Mouse (Mus musculus) forebrain, postnatal 0 days (tissue): Measurements from ENCODE around the gene Gemin4. TPM values are rescaled to one million over a fixed set of nuclear protein-coding genes. Genes with fewer than 3 reads are reported as not detected.
"Not testable (repeated sequence)": the region's sequence is repeated elsewhere in the genome, so short reads cannot be mapped to it uniquely, and the experiment has no call there.

Source experiments
- ATAC-seq: fragments of 200-750 bp; cut with Nextera tagmentation; 2 replicates; pipeline ENCODE4 v1.8.0; 2017; ENCODE audit warnings: mild to moderate bottlenecking, moderate library complexity
- DNase-seq: peaks from one replicate; pipeline ENCODE4 v3.0.0-alpha.2; 2015
- H3K27ac ChIP-seq: fragments of 300-500 bp; sonication (generic); 2 replicates; pipeline ENCODE4 v1.5.1; 2014; ENCODE audit warnings: low read depth, mild to moderate bottlenecking, antibody characterized with exemption, low read length, moderate library complexity, mixed read lengths
- H3K27me3 ChIP-seq: fragments of 300-500 bp; sonication (generic); 2 replicates; pipeline ENCODE4 v1.6.1; 2014; ENCODE audit warnings: mild to moderate bottlenecking, low read length, mixed read lengths; ENCODE audit not compliant: insufficient read depth
- H3K36me3 ChIP-seq: fragments of 300-500 bp; sonication (generic); 2 replicates; pipeline ENCODE4 v1.6.1; 2014; ENCODE audit warnings: mild to moderate bottlenecking, moderate library complexity; ENCODE audit not compliant: insufficient read depth
- H3K4me1 ChIP-seq: fragments of 300-500 bp; sonication (generic); 2 replicates; pipeline ENCODE4 v1.6.1; 2014; ENCODE audit warnings: antibody characterized with exemption; ENCODE audit not compliant: insufficient read depth
- H3K4me2 ChIP-seq: fragments of 300-500 bp; sonication (generic); 2 replicates; pipeline ENCODE4 v1.6.1; 2014; ENCODE audit warnings: low read depth, mild to moderate bottlenecking, moderate library complexity
- H3K4me3 ChIP-seq: fragments of 300-500 bp; sonication (generic); 2 replicates; pipeline ENCODE4 v1.5.1; 2014; ENCODE audit warnings: low read depth, low read length, mixed read lengths
- H3K9ac ChIP-seq: fragments of 300-500 bp; sonication (generic); 2 replicates; pipeline ENCODE4 v1.6.1; 2014; ENCODE audit warnings: mild to moderate bottlenecking
- H3K9me3 ChIP-seq: fragments of 300-500 bp; sonication (generic); 2 replicates; pipeline ENCODE4 v1.6.1; 2016; ENCODE audit warnings: low read length
- CTCF ChIP-seq: sonication (generic); IDR thresholded peaks from 2 replicates; pipeline ENCODE4 v1.5.1; 2016; ENCODE audit warnings: antibody characterized with exemption, control low read depth, low read depth
- WGBS: fragments of 180-500 bp; shearing (Covaris S2); extraction: QIAGEN DNeasy Blood & Tissue Kit; methylation state at CpG from one replicate; pipeline ENCODE4 v1.1.7; 2014; 5-methylcytosine and 5-hydroxymethylcytosine counted together
- polyA plus RNA-seq: library from polyadenylated mRNA; unstranded; fragments of >200 nt; fragmentation: Nextera tagmentation; extraction: Ambion mirVana; gene quantifications from 2 replicates; pipeline ENCODE4 v1.2.1, GENCODE M21; 2015
- total RNA-seq: library from RNA; depleted of rRNA; stranded (reverse); fragments of >200 nt; gene quantifications from 2 replicates; pipeline ENCODE4 v1.2.3, GENCODE M21; 2014

Gemin4 gene
- total and polyA plus RNA-seq, 2 experiments from 2014 or later = 8.7 to 12.2 TPM

DNA sequence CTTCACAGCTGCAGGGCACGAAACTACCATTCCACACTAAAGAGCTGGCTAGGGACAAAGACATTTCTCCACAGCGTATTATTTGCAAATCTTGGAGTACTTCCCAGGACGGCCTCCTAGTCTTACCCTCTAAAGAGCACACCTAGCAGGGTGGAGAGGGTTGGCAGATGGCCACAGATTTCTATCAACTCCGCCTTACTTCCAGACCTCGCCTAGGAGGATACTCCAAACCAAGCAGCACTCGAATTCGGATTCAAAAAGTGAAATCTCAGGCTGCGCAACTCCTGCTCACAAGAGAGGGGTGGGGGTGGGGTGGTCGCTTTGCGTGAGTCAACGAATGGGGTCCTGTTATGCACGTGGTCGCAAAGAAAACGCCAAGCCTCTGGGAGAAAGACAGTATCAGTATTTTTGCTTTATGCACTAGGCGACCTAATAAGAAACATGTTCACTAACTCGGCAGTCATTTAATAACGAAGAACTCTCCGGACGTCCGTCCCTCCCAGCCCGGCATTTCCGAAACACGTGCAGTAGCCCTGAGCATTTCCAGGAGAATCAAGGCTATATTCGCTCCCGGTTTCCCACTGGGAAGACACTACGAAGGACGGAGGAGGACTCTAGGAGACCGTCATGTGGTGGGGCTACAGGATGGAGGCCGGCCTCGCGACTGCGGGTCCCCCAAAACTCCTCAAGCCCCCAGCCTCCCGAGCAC lies 629 bp downstream of the Gemin4 start:
- H3K4me2 ChIP-seq = peak overlapping the region; percentile 64
- peak; percentile 62 for ATAC-seq
- no peak for TF ChIP-seq CTCF
- peaks cover 30% of the 10 kb centered on the region for H3K36me3 ChIP-seq
- DNase-seq = peak; percentile 72
- H3K4me1 ChIP-seq = no peaks in the 10 kb centered on the region; the same call in 1 of the 2 replicates
- no peaks in the 10 kb centered on the region for H3K27me3 ChIP-seq
- peak overlapping the region; percentile 67 for H3K4me3 ChIP-seq
- peak overlapping the region; percentile 86 for H3K9ac ChIP-seq
- no peaks in the 10 kb centered on the region for H3K9me3 ChIP-seq
- peak overlapping the region; percentile 89 for H3K27ac ChIP-seq
- 1% methylated on average over 33 of the region's 33 CpGs for WGBS

DNA sequence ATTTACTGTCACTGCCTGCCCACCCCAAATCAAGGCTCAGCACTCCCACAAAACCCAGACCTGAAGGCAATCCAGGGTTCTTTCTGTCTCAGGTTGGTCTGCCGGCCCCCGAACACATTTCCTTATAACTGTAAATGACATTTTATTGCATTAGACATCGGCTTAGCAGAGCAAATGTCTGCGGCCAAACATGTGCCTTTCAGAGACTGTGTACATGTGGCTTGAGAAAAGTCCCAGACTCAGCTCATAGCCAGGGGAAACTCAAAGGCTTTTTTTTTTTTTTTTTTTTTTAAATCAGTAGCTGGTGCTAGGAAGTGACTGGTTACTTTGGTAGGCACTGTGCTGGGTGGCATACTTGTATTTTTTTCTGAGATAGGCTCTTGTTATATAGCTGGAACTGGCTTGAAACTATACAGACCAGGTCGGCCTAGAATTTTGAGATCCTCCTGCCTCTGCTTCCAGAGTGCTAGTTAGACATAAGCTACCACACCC lies 1.4 kb downstream of the Gemin4 start:
- Histone ChIP-seq H3K4me1 (no peaks in the 10 kb centered on the region; the same call in 1 of the 2 replicates), H3K9ac (no peak overlapping the region), H3K27ac (no peak overlapping the region), H3K4me2 (peak overlapping the region; percentile 64; the same call in 1 of the 2 replicates), H3K9me3 (no peaks in the 10 kb centered on the region), H3K4me3 (no peak overlapping the region), H3K27me3 (no peaks in the 10 kb centered on the region), H3K36me3 (peaks cover 29% of the 10 kb centered on the region)
- ATAC-seq (no peak), DNase-seq (no peak)
- TF ChIP-seq CTCF = no peak
- whole genome bisulfite sequencing = 94% methylated on average over 5 of the region's 5 CpGs

DNA sequence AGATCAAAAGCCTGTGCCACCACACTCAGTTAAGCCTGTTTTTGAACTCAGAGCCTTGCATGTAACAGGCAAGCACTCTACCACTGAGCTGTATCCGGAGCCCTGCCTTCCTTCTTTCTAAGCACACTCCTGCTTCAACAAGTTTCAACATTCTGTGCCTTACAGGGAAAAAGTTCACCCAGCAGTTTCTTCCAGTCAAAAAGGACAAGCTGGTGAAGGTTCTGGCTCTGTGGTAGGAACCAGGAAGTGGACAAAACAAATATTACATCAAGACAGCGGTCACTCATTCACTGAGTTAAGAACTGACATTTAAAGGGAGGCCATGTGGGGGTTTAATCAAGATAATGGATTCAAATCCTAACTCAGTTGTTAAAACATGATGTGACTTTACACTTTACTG lies 2.5 kb downstream of the Gemin4 start:
- DNase-seq (no peak), ATAC-seq (no peak)
- WGBS = 96% methylated on average over 2 of the region's 2 CpGs
- H3K36me3 ChIP-seq = peaks cover 30% of the 10 kb centered on the region
- no peak overlapping the region for H3K9ac ChIP-seq
- no peak for TF ChIP-seq CTCF
- no peak overlapping the region for H3K4me2 ChIP-seq
- H3K4me3 ChIP-seq = no peak overlapping the region
- no peaks in the 10 kb centered on the region for H3K27me3 ChIP-seq
- H3K4me1 ChIP-seq = no peaks in the 10 kb centered on the region; the same call in 1 of the 2 replicates
- H3K9me3 ChIP-seq = no peaks in the 10 kb centered on the region
- no peak overlapping the region for H3K27ac ChIP-seq

DNA sequence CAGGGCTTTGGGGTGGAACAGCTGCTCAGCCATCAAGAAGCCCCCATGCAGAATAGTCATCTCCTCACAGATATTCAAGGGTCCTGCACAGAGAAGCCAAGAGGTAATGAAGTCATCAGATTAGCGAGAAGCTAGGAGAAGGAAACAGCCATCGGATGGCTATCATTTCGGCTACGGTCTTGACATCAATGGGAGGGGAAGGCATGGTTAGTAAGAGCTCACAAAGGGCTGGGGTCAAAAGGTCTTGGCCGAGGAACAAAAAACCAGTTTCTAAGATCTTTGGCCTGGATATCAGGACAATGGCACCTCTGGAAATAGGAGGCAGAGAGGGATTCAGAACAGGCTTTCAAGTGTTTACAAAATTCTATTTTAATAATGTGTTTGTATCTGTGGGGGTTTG lies 3.6 kb downstream of the Gemin4 start:
- Histone ChIP-seq H3K27me3 (no peaks in the 10 kb centered on the region), H3K4me1 (no peaks in the 10 kb centered on the region; the same call in 1 of the 2 replicates), H3K27ac (no peak overlapping the region), H3K4me2 (no peak overlapping the region), H3K9ac (no peak overlapping the region), H3K36me3 (peaks cover 32% of the 10 kb centered on the region), H3K9me3 (no peaks in the 10 kb centered on the region), H3K4me3 (no peak overlapping the region)
- no peak for ATAC-seq
- no peak for DNase-seq
- 49% methylated on average over 5 of the region's 5 CpGs for WGBS
- no peak for TF ChIP-seq CTCF

DNA sequence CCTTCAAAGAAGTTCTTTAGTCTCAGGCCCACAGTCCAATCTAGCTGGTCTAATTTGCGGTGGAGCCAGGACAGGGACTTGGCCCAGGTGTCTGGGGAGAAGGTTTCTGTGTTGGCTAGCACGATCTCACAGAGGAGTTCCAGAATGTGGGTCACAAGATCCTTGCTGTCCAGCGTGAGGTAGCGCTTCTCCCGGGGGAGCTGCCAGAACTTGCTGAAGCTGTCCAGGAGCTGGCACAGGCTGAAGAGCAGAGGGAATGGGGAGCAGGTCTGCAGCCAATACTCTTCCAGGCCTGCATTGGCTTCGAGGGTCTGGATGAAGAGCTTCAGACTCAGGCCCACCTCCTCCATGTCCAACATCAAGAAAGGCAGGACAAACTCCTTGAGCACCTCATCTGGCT lies 5.9 kb downstream of the Gemin4 start:
- not testable (repeated sequence) for H3K9me3 ChIP-seq, H3K9ac ChIP-seq, H3K4me1 ChIP-seq, DNase-seq, H3K27me3 ChIP-seq, H3K4me3 ChIP-seq, ATAC-seq, H3K4me2 ChIP-seq, H3K27ac ChIP-seq
- H3K36me3 ChIP-seq = peaks cover 53% of the 10 kb centered on the region
- 90% methylated on average over 5 of the region's 6 CpGs for WGBS

DNA sequence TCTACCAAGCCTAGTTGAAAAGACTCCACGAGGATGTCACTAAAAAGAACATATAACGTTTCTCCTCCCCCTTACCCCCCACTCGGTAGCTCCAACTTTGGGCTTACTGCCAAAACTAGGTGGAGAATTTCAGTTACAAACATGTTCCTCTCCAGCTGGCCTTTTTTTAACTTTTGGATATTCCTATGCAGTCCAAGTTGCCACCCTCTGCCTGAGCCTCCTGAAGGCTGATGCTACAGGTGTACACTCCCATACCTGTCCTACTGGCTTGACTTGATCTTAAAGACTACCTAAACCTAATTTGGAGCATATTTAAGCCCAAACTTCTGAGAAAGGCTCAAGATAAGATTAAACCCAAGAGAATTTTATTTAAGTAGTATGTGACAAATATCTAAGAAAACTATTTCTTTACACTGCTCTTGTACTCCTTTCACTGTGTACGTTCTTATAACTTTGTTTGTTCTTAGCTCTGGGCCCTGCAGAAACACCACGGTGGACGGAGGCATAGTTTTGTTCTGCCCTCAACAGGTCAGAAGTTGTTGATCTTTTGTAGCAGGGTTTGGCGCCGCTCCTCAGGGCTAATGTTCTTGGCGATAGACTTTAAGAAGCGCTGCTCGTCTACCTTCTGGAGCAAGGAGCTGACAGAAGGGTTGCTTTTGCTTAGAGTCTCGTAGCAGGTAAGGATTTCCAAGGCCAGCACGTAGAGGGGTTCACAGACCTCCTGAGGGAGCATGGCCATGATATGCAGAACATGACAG lies 7.1 kb downstream of the Gemin4 start:
- H3K36me3 ChIP-seq = peaks cover 65% of the 10 kb centered on the region
- 82% methylated on average over 13 of the region's 13 CpGs for WGBS
- no peak for ATAC-seq

DNA sequence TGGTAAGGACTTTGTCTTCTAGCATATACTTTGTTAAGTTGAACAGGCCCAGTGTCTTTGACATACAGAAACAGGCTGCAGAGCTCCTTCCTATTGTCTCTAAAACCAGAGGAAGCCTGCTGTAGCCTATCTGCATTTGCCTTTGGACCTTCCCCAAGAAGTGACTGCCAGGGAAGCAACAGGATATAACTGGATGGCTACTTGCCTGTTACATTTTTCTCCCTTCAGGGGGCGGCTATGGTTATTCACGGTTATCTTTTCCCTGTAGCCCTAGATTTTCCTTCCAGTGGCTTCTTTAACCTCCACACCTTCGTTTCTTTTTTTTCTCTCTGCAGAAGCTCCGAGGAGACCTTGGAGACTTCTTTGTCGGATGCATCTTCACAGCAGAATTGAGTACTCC lies 10.7 kb downstream of the Gemin4 start:
- 88% methylated on average over 5 of the region's 5 CpGs for WGBS
- H3K4me1 ChIP-seq = no peaks in the 10 kb centered on the region
- H3K27me3 ChIP-seq = no peaks in the 10 kb centered on the region
- H3K4me3 ChIP-seq = no peak overlapping the region
- H3K27ac ChIP-seq = no peak overlapping the region
- no peaks in the 10 kb centered on the region for H3K9me3 ChIP-seq
- ATAC-seq (no peak), DNase-seq (no peak)
- peaks cover 59% of the 10 kb centered on the region for H3K36me3 ChIP-seq
- no peak overlapping the region for H3K9ac ChIP-seq
- no peak for TF ChIP-seq CTCF
- H3K4me2 ChIP-seq = no peak overlapping the region

More for the DNA sequence above, 7.1 kb downstream of the Gemin4 start:
- Histone ChIP-seq H3K9me3 (no peaks in the 10 kb centered on the region), H3K4me2 (no peak overlapping the region), H3K27ac (no peak overlapping the region), H3K4me1 (no peaks in the 10 kb centered on the region), H3K9ac (no peak overlapping the region), H3K27me3 (no peaks in the 10 kb centered on the region), H3K4me3 (no peak overlapping the region)
- TF ChIP-seq CTCF = no peak
- no peak for DNase-seq
